Mouse (Mus musculus): ENCODE data around the gene Castor2. TPM values are rescaled to one million over a fixed set of nuclear protein-coding genes. Genes with fewer than 3 reads are reported as not detected.

Castor2 gene
- polyA plus RNA-seq, 1 experiment from 2014 or later, result 5.5 TPM

DNA sequence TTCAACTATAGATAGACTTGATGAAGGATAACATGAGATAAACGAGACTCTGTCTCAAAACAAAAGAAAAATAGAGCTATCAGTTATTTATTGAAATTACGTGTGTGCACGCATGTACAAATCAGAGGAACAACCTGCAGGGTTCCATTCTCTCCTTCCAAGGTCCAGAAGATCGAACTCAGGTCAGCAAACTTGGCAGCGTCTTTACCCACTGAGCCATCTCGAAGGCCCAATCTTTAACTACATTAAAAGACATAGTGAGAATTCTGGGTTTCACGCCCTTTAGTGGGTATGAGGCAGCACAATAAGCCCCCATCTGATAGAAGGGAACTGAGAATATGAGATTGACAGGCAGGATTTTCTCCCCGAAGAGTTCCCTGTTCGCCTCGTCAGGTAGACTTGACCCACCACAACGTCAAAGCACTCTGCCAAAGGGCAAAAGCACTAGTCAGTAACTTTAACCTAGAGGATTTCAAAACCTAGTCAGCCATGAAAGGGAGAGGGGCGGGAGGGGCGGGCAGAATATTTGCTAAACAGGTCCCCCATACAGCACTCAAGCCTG lies 1.1 kb upstream of the Castor2 start:
- H3K4me3 ChIP-seq (ENCODE audit: low read length), result peak overlapping the region; percentile 65
- H3K9ac ChIP-seq (ENCODE audit: low read length), result peak overlapping the region; percentile 77
- peak overlapping the region; percentile 73 for H3K4me2 ChIP-seq (ENCODE audit: low read depth, low read length)
- H3K27ac ChIP-seq (ENCODE audit: low read length), result no peak overlapping the region
- ATAC-seq (replicated peaks; ENCODE audit: extremely low read depth, insufficient read depth, low FRiP score), result no peak
- peaks cover 23% of the 10 kb centered on the region for H3K4me1 ChIP-seq (ENCODE audit: control insufficient read depth, insufficient read depth, low read length)
- 0 out of 2 replicates have a peak, but pooled peaks cover 3% of the 10 kb centered on the region for H3K9me3 ChIP-seq (replicated peaks; ENCODE audit: control insufficient read depth, low read length)
- WGBS, result 45% methylated on average over 13 of the region's 13 CpGs
- no peaks in the 10 kb centered on the region for H3K27me3 ChIP-seq (ENCODE audit: control insufficient read depth, insufficient read depth, low read length)
- H3K36me3 ChIP-seq (ENCODE audit: control insufficient read depth, insufficient read depth), result no peaks in the 10 kb centered on the region

DNA sequence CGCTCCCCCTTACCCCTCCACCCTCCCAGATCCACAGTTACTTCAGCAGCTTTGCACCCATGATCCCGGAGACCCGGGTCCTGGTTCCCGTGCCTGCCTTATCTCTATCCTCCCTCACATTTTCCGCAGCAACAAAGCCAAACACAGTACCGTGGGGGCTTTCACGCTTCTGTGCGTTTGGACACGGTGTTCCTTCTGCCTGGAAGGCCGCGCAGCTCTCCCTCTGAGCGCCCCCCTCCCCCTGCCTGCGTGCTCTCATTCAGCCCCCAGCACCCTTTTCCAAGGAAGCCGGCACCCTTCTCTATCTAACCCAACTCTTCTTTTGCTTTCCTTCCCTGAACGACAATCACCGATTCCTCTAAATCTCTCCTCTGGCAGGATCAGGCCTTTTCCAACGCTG lies 535 bp upstream of the Castor2 start:
- Histone ChIP-seq H3K4me1 (ENCODE audit: control insufficient read depth, insufficient read depth, low read length) (peaks cover 23% of the 10 kb centered on the region), H3K9ac (ENCODE audit: low read length) (peak overlapping the region; percentile 77), H3K27ac (ENCODE audit: low read length) (peak overlapping the region; percentile 71), H3K4me3 (ENCODE audit: low read length) (peak overlapping the region; percentile 65), H3K27me3 (ENCODE audit: control insufficient read depth, insufficient read depth, low read length) (no peaks in the 10 kb centered on the region), H3K4me2 (ENCODE audit: low read depth, low read length) (peak overlapping the region; percentile 73), H3K36me3 (ENCODE audit: control insufficient read depth, insufficient read depth) (no peaks in the 10 kb centered on the region), H3K9me3 (replicated peaks; ENCODE audit: control insufficient read depth, low read length) (0 out of 2 replicates have a peak, but pooled peaks cover 3% of the 10 kb centered on the region)
- WGBS, result 2% methylated on average over 17 of the region's 17 CpGs
- peak; percentile 52; the same call in 1 of the 2 replicates for ATAC-seq (replicated peaks; ENCODE audit: extremely low read depth, insufficient read depth, low FRiP score)

DNA sequence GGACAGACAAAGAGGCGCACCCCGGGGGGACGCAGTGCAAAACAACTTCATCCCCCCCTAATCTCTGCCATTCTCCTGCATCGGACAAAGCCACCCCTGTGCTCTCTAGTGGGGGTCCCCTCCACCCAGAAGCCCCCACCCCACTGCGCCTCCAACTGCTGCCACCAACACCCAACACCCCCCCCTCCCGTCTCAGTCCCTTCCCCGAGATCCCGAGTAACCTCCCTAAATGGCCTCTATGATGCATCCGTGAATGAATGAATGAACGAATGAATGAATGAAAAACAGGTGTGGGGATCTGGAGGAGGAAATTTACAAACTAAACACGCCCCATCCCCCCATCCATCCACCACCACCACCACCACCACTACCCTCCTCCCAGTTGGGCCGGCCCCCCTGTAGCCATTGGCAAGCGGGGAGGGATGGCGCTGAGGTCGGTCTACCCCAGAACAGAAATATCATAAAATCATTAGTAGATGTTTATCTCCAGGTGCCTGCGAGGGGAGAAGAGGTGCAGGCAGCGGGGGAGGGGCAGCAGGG lies 791 bp downstream of the Castor2 start:
- Histone ChIP-seq H3K27me3 (ENCODE audit: control insufficient read depth, insufficient read depth, low read length) (no peaks in the 10 kb centered on the region), H3K36me3 (ENCODE audit: control insufficient read depth, insufficient read depth) (no peaks in the 10 kb centered on the region; the same call in 1 of the 2 replicates), H3K9me3 (replicated peaks; ENCODE audit: control insufficient read depth, low read length) (0 out of 2 replicates have a peak, but pooled peaks cover 3% of the 10 kb centered on the region), H3K9ac (ENCODE audit: low read length) (peak overlapping the region; percentile 76), H3K4me3 (ENCODE audit: low read length) (peak overlapping the region; percentile 65), H3K4me2 (ENCODE audit: low read depth, low read length) (peak overlapping the region; percentile 73), H3K4me1 (ENCODE audit: control insufficient read depth, insufficient read depth, low read length) (peaks cover 23% of the 10 kb centered on the region), H3K27ac (ENCODE audit: low read length) (no peak overlapping the region)
- no peak for ATAC-seq (replicated peaks; ENCODE audit: extremely low read depth, insufficient read depth, low FRiP score)
- 7% methylated on average over 17 of the region's 17 CpGs for whole genome bisulfite sequencing

DNA sequence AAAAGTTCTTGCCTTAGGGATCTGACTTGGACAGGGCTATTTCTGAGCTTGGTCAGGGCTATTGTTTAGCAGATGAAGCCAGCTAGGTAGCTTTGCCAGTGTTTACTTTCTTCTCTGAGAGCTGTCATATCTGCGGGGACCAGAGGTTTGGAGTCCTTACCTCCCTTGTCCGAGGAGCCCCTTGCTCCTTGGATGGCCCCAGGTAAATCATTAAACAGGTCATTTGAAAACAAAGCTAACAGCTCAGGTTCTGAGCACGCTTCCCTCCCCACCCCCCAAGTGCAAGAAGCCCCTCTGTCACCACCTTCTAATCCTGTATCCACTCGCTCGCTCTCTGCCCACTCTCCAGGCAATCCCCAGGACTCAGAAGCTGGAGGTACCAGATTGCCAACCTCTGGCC lies 1.8 kb downstream of the Castor2 start:
- Histone ChIP-seq H3K36me3 (ENCODE audit: control insufficient read depth, insufficient read depth) (no peaks in the 10 kb centered on the region; the same call in 1 of the 2 replicates), H3K9ac (ENCODE audit: low read length) (no peak overlapping the region), H3K4me3 (ENCODE audit: low read length) (no peak overlapping the region), H3K9me3 (replicated peaks; ENCODE audit: control insufficient read depth, low read length) (0 out of 2 replicates have a peak, but pooled peaks cover 3% of the 10 kb centered on the region), H3K4me2 (ENCODE audit: low read depth, low read length) (no peak overlapping the region), H3K27me3 (ENCODE audit: control insufficient read depth, insufficient read depth, low read length) (no peaks in the 10 kb centered on the region), H3K4me1 (ENCODE audit: control insufficient read depth, insufficient read depth, low read length) (peaks cover 23% of the 10 kb centered on the region), H3K27ac (ENCODE audit: low read length) (no peak overlapping the region)
- no peak for ATAC-seq (replicated peaks; ENCODE audit: extremely low read depth, insufficient read depth, low FRiP score)
- WGBS, result 76% methylated on average over 5 of the region's 5 CpGs

DNA sequence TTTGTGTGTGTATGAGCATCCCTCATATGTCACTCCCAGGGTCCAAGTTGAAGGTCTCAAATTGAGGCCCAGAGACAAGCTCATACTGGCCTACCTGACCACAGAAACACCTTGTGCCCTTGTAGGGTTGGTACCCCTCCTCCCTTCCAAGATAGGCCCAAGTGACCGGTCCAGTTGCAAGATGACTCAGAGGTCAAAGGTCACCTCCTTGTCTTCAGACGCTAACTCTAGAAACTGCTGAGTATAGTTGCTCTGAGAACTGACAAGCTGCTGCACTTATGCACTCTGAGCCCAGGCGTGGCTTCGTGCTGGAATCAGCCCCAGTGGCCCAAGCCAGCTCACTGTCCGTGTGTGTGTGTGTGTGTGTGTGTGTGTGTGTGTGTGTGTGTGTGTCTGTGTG lies 2.4 kb downstream of the Castor2 start:
- Histone ChIP-seq H3K4me1 (ENCODE audit: control insufficient read depth, insufficient read depth, low read length) (peaks cover 23% of the 10 kb centered on the region), H3K9ac (ENCODE audit: low read length) (no peak overlapping the region), H3K4me2 (ENCODE audit: low read depth, low read length) (no peak overlapping the region), H3K27ac (ENCODE audit: low read length) (no peak overlapping the region), H3K27me3 (ENCODE audit: control insufficient read depth, insufficient read depth, low read length) (no peaks in the 10 kb centered on the region), H3K36me3 (ENCODE audit: control insufficient read depth, insufficient read depth) (no peaks in the 10 kb centered on the region; the same call in 1 of the 2 replicates), H3K9me3 (replicated peaks; ENCODE audit: control insufficient read depth, low read length) (0 out of 2 replicates have a peak, but pooled peaks cover under 1% of the 10 kb centered on the region), H3K4me3 (ENCODE audit: low read length) (no peak overlapping the region)
- 38% methylated on average over 5 of the region's 5 CpGs for WGBS
- ATAC-seq (replicated peaks; ENCODE audit: extremely low read depth, insufficient read depth, low FRiP score), result no peak

DNA sequence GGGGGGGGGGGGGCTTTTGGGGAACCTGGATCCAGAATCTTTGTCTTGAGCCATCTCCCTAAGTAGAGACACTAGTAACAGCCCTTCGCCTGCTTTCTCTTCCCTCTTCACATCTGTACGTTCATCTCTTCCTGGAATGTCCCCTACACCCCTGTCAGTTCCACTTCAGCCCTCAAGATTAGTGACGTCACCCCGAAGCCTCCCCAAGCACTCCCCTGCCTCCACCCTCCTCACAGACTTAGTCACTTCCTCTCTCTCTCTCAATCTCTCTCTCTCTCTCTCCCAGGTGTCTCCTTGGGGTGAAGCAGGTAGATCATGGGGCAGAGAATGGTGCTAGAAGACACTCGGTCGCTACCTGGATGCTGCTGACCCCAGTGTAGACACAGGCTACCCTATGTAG lies 3.2 kb downstream of the Castor2 start:
- H3K27ac ChIP-seq (ENCODE audit: low read length), result no peak overlapping the region
- H3K9ac ChIP-seq (ENCODE audit: low read length), result no peak overlapping the region
- peaks cover 23% of the 10 kb centered on the region for H3K4me1 ChIP-seq (ENCODE audit: control insufficient read depth, insufficient read depth, low read length)
- H3K27me3 ChIP-seq (ENCODE audit: control insufficient read depth, insufficient read depth, low read length), result no peaks in the 10 kb centered on the region
- WGBS, result 50% methylated on average over 6 of the region's 6 CpGs
- no peak for ATAC-seq (replicated peaks; ENCODE audit: extremely low read depth, insufficient read depth, low FRiP score)
- no peaks in the 10 kb centered on the region for H3K9me3 ChIP-seq (replicated peaks; ENCODE audit: control insufficient read depth, low read length)
- no peaks in the 10 kb centered on the region; the same call in 1 of the 2 replicates for H3K36me3 ChIP-seq (ENCODE audit: control insufficient read depth, insufficient read depth)
- H3K4me3 ChIP-seq (ENCODE audit: low read length), result no peak overlapping the region
- no peak overlapping the region for H3K4me2 ChIP-seq (ENCODE audit: low read depth, low read length)

DNA sequence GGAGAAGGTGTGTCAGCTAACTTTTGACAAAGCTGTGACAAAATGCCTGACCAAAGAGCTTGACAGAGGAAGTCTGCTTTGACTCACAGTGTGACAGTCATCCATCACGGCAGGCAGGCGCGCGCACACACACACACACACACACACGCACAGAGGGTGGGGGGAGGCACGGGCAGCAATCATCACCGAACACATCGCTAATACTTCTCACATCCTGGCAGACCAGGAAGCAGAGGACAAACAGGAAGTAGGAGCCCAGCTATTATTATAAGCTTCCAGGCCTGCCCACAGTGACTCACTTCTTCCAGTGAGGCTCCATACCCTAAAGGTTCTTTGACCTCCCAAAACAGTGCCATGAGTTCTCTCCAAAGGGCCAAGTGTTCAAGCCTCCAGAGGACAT lies 6.3 kb downstream of the Castor2 start:
- no peak overlapping the region for H3K4me3 ChIP-seq (ENCODE audit: low read length)
- no peak for ATAC-seq (replicated peaks; ENCODE audit: extremely low read depth, insufficient read depth, low FRiP score)
- WGBS, result 71% methylated on average over 8 of the region's 8 CpGs

DNA sequence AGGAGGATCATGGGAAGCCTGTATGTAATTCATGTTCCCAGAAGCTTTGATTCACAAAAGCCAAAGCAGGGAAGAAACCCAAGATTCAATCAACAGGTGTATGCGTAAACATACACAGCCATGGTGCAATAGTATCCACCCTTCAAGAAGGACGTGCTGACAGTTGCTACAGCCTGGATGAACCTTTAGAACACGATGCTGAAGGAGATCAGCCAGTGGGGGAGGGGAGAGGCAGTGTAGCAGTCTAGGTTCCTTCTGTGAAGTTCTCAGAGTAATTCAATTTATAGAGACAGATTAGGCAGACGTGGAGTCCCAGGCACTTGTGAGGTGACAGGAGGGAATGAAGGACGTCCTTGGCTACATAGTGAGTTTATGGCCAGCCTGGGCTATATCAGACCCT lies 15.5 kb downstream of the Castor2 start:
- Histone ChIP-seq H3K4me3 (ENCODE audit: low read length) (no peak overlapping the region), H3K4me1 (ENCODE audit: control insufficient read depth, insufficient read depth, low read length) (peaks cover 10% of the 10 kb centered on the region), H3K4me2 (ENCODE audit: low read depth, low read length) (no peak overlapping the region), H3K9ac (ENCODE audit: low read length) (no peak overlapping the region), H3K36me3 (ENCODE audit: control insufficient read depth, insufficient read depth) (0 out of 2 replicates have a peak, but pooled peaks cover 3% of the 10 kb centered on the region), H3K9me3 (replicated peaks; ENCODE audit: control insufficient read depth, low read length) (0 out of 2 replicates have a peak, but pooled peaks cover 2% of the 10 kb centered on the region), H3K27me3 (ENCODE audit: control insufficient read depth, insufficient read depth, low read length) (no peaks in the 10 kb centered on the region), H3K27ac (ENCODE audit: low read length) (no peak overlapping the region)
- WGBS, result 66% methylated on average over 5 of the region's 5 CpGs
- ATAC-seq (replicated peaks; ENCODE audit: extremely low read depth, insufficient read depth, low FRiP score), result no peak

More for the DNA sequence above, 6.3 kb downstream of the Castor2 start:
- Histone ChIP-seq H3K4me1 (ENCODE audit: control insufficient read depth, insufficient read depth, low read length) (peaks cover 14% of the 10 kb centered on the region), H3K36me3 (ENCODE audit: control insufficient read depth, insufficient read depth) (peaks cover under 1% of the 10 kb centered on the region; the same call in 1 of the 2 replicates), H3K27ac (ENCODE audit: low read length) (no peak overlapping the region), H3K27me3 (ENCODE audit: control insufficient read depth, insufficient read depth, low read length) (no peaks in the 10 kb centered on the region), H3K9ac (ENCODE audit: low read length) (no peak overlapping the region), H3K9me3 (replicated peaks; ENCODE audit: control insufficient read depth, low read length) (no peaks in the 10 kb centered on the region), H3K4me2 (ENCODE audit: low read depth, low read length) (no peak overlapping the region)

DNA sequence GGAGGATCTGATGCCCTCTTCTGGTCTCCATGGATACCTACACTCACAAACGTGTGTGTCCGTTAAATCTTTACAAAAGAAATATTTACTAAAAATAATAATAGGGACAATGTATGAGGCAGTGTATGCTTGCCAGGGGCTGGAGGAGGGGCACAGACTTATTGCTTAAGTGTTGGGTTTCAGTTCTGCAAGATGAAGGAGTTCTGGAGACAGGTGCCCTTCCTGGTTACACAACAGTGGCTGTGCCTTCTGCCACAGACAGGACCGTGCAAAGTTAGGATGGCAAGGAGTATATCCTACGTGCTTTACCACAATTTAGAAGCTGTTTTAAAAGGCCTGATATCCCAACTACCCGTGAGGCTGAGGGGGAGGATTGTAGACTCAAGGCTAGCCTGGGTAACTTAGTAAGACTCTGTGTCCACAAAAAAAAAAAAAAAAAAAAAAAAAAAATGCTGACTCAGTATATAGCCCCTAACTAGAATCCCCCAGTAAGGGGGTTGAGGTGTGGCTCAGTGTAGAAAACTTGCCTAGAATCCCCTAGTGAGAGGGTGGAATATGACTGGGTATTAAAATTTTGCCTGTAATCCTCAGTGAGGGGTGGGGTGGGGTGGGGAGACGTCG lies 16.2 kb downstream of the Castor2 start:
- ATAC-seq (replicated peaks; ENCODE audit: extremely low read depth, insufficient read depth, low FRiP score), result no peak
- peaks cover 13% of the 10 kb centered on the region for H3K4me1 ChIP-seq (ENCODE audit: control insufficient read depth, insufficient read depth, low read length)
- H3K27ac ChIP-seq (ENCODE audit: low read length), result no peak overlapping the region
- H3K36me3 ChIP-seq (ENCODE audit: control insufficient read depth, insufficient read depth), result 0 out of 2 replicates have a peak, but pooled peaks cover 3% of the 10 kb centered on the region
- no peaks in the 10 kb centered on the region for H3K27me3 ChIP-seq (ENCODE audit: control insufficient read depth, insufficient read depth, low read length)
- no peak overlapping the region for H3K4me3 ChIP-seq (ENCODE audit: low read length)
- 0 out of 2 replicates have a peak, but pooled peaks cover 2% of the 10 kb centered on the region for H3K9me3 ChIP-seq (replicated peaks; ENCODE audit: control insufficient read depth, low read length)
- no peak overlapping the region for H3K9ac ChIP-seq (ENCODE audit: low read length)
- WGBS, result 88% methylated on average over 7 of the region's 7 CpGs
- H3K4me2 ChIP-seq (ENCODE audit: low read depth, low read length), result no peak overlapping the region

Measured in heart, embryonic 16.5 days (tissue).